Mouse (Mus musculus) adrenal gland, adult 18-20 months (tissue): Measurements from ENCODE around the gene Syce3. TPM values are rescaled to one million over a fixed set of nuclear protein-coding genes. Genes with fewer than 3 reads are reported as not detected.

Source experiments
- total RNA-seq, 2 experiments: library from RNA; stranded (reverse); gene quantifications; 1 replicate in 1 of 2; 2 replicates in 1 of 2; pipeline ENCODE4 v1.2.3; 2021

Syce3 gene
- total RNA-seq, 2 experiments from 2014 or later = not detected

Other genes with a start within 250 kb of the Syce3 start
- 100 to 1,000 TPM in 1 of 2 experiments, 10 to 100 TPM in 1; 84.0 to 113 TPM for gene Plxnb2, start 229.7 kb downstream of the Syce3 start, total RNA-seq
- gene Dennd6b, start 214.0 kb downstream of the Syce3 start, total RNA-seq = 1 to 10 TPM; 5.2 to 5.4 TPM
- gene Ppp6r2, start 198.9 kb downstream of the Syce3 start, total RNA-seq = 10 to 100 TPM; 46.6 to 48.3 TPM
- 10 to 100 TPM; 71.9 to 89.4 TPM for gene Sbf1, start 95.2 kb downstream of the Syce3 start, total RNA-seq
- not detected for gene Adm2, start 87.8 kb downstream of the Syce3 start, total RNA-seq
- gene Miox, start 76.1 kb downstream of the Syce3 start, total RNA-seq = 1 to 10 TPM in 1 of 2 experiments, not detected in 1; 4.2 TPM
- 10 to 100 TPM; 34.4 to 40.0 TPM for gene Lmf2, start 54.8 kb downstream of the Syce3 start, total RNA-seq
- 10 to 100 TPM; 67.7 to 69.6 TPM for gene Ncaph2, start 54.8 kb downstream of the Syce3 start, total RNA-seq
- 10 to 100 TPM; 31.9 to 33.3 TPM for gene Sco2, start 36.7 kb downstream of the Syce3 start, total RNA-seq
- gene Tymp, start 33.5 kb downstream of the Syce3 start, total RNA-seq = under 1 TPM; 0.33 to 0.38 TPM
- under 1 TPM; 0.58 to 0.73 TPM for gene Odf3b, start 31.2 kb downstream of the Syce3 start, total RNA-seq
- gene Klhdc7b, start 25.6 kb downstream of the Syce3 start, total RNA-seq = not detected
- gene Cpt1b, start 15.4 kb upstream of the Syce3 start, total RNA-seq = 100 to 1,000 TPM; 115 to 251 TPM
- 1 to 10 TPM; 1.0 to 1.6 TPM for gene C730034F03Rik, start 19.1 kb upstream of the Syce3 start, total RNA-seq
- 1 to 10 TPM; 1.5 to 2.7 TPM for gene Gm44502, start 19.2 kb upstream of the Syce3 start, total RNA-seq
- 10 to 100 TPM; 60.5 to 88.0 TPM for gene Chkb, start 19.4 kb upstream of the Syce3 start, total RNA-seq
- 10 to 100 TPM in 1 of 2 experiments, 1 to 10 TPM in 1; 8.1 to 10.9 TPM for gene Mapk8ip2, start 43.4 kb upstream of the Syce3 start, total RNA-seq
- gene Arsa, start 66.9 kb upstream of the Syce3 start, total RNA-seq = 10 to 100 TPM; 18.2 to 26.5 TPM
- gene Shank3, start 89.1 kb upstream of the Syce3 start, total RNA-seq = 10 to 100 TPM; 28.8 to 32.5 TPM
- gene Acr, start 157.8 kb upstream of the Syce3 start, total RNA-seq = not detected
- 1 to 10 TPM; 9.2 to 9.9 TPM for gene Rabl2, start 181.4 kb upstream of the Syce3 start, total RNA-seq